Mouse (Mus musculus): ENCODE results near the gene Agap1. TPM values are rescaled to one million over a fixed set of nuclear protein-coding genes. Genes with fewer than 3 reads are reported as not detected.

Agap1 gene
- polyA plus RNA-seq, 1 experiment from 2014 or later, result 8.7 TPM

DNA sequence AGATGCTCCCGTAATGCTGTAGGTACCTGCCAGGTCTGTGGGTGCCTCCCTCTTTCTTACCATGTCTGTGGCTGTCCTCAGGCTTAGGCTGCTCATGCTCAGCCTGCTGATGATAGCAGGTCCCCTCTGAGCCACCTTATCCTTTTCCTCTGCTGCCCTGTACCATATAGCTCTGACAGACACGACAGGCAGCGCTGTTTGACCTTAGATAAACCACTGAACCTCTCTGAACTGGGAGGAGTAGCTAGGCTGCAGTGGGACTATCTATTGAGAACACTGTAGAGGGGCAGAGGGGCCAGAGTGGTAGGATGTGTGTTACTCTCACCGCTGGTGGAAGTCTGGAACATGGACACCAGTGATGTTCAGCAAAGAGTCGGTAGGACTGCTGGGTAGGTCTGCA, 211.5 kb downstream of the Agap1 start:
- H3K4me1 ChIP-seq (ENCODE audit: insufficient read depth, low read depth, low read length), result no peaks in the 10 kb centered on the region
- H3K36me3 ChIP-seq (ENCODE audit: insufficient read depth, low read length), result peaks cover 12% of the 10 kb centered on the region
- TF ChIP-seq EP300 (IDR thresholded peaks at IDR 0.05) (no peak), CTCF (IDR thresholded peaks at IDR 0.05) (no peak)
- H3K4me3 ChIP-seq (ENCODE audit: low read depth, low read length), result no peak overlapping the region
- no peak for DNase-seq (ENCODE audit: low spot score)
- no peaks in the 10 kb centered on the region for H3K9me3 ChIP-seq (ENCODE audit: low read length)
- H3K9ac ChIP-seq (replicated peaks; ENCODE audit: low read depth), result no peak overlapping the region
- no peaks in the 10 kb centered on the region for H3K27me3 ChIP-seq (replicated peaks; ENCODE audit: insufficient read depth, low read length)
- H3K27ac ChIP-seq (ENCODE audit: low read length), result no peak overlapping the region
- no peak for ATAC-seq
- WGBS, result 84% methylated on average over 5 of the region's 5 CpGs
- no peak overlapping the region for H3K4me2 ChIP-seq (replicated peaks; ENCODE audit: low read depth, low read length)

DNA sequence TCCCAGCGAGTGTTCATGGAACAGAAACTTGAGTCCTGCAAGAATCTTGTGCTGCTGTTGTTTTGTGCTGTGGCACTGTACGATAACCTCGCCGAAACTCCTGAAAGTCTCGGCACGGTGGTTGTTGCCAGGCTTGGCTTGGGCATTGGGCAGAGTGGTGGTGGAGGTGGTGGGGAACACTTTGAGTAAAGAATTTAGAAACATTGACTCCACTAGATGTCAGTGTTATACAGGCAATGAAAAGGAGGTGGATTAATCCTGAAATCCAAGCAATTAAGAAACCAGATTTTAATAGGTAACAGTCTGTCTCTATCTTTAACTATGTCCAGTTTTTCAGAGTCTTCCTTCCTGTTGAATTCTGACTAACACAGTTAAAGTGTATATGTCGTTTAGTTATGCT, 212.8 kb downstream of the Agap1 start:
- 85% methylated on average over 7 of the region's 7 CpGs for WGBS

DNA sequence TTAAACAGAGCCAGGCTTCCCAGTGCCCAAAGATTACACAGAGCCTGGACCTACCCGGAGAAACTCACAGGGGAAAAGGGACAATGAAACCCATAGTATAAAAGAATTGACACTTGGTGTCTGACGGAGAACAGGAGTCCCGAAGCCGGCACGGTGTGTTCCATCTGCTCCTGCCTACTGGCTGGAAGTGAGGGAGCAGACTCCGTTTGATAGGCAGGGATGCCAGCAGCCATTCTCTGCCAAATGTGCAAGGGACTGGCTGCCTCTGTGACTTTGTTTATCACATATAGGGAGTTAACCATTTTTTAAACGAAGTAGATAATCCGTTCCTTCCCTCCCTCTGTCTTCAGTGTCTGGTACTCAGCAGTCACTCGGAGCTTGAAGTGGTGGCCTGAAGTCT, 214.0 kb downstream of the Agap1 start:
- DNase-seq (ENCODE audit: low spot score), result no peak
- H3K27ac ChIP-seq (ENCODE audit: low read length), result no peak overlapping the region
- H3K27me3 ChIP-seq (replicated peaks; ENCODE audit: insufficient read depth, low read length), result no peaks in the 10 kb centered on the region
- TF ChIP-seq EP300 (IDR thresholded peaks at IDR 0.05) (no peak), CTCF (IDR thresholded peaks at IDR 0.05) (no peak)
- H3K4me3 ChIP-seq (ENCODE audit: low read depth, low read length), result no peak overlapping the region
- H3K4me2 ChIP-seq (replicated peaks; ENCODE audit: low read depth, low read length), result no peak overlapping the region
- H3K4me1 ChIP-seq (ENCODE audit: insufficient read depth, low read depth, low read length), result no peaks in the 10 kb centered on the region
- no peak overlapping the region for H3K9ac ChIP-seq (replicated peaks; ENCODE audit: low read depth)
- H3K9me3 ChIP-seq (ENCODE audit: low read length), result no peaks in the 10 kb centered on the region
- no peak for ATAC-seq
- 74% methylated on average over 9 of the region's 9 CpGs for WGBS
- H3K36me3 ChIP-seq (ENCODE audit: insufficient read depth, low read length), result peaks cover 20% of the 10 kb centered on the region

More for the DNA sequence above, 212.8 kb downstream of the Agap1 start:
- ATAC-seq (no peak), DNase-seq (ENCODE audit: low spot score) (no peak)
- Histone ChIP-seq H3K9me3 (ENCODE audit: low read length) (no peaks in the 10 kb centered on the region), H3K27ac (ENCODE audit: low read length) (no peak overlapping the region), H3K4me1 (ENCODE audit: insufficient read depth, low read depth, low read length) (no peaks in the 10 kb centered on the region), H3K36me3 (ENCODE audit: insufficient read depth, low read length) (peaks cover 18% of the 10 kb centered on the region), H3K4me2 (replicated peaks; ENCODE audit: low read depth, low read length) (no peak overlapping the region), H3K4me3 (ENCODE audit: low read depth, low read length) (no peak overlapping the region), H3K27me3 (replicated peaks; ENCODE audit: insufficient read depth, low read length) (no peaks in the 10 kb centered on the region), H3K9ac (replicated peaks; ENCODE audit: low read depth) (no peak overlapping the region)
- TF ChIP-seq CTCF (IDR thresholded peaks at IDR 0.05), result peak; percentile 49
- no peak for TF ChIP-seq EP300 (IDR thresholded peaks at IDR 0.05)

DNA sequence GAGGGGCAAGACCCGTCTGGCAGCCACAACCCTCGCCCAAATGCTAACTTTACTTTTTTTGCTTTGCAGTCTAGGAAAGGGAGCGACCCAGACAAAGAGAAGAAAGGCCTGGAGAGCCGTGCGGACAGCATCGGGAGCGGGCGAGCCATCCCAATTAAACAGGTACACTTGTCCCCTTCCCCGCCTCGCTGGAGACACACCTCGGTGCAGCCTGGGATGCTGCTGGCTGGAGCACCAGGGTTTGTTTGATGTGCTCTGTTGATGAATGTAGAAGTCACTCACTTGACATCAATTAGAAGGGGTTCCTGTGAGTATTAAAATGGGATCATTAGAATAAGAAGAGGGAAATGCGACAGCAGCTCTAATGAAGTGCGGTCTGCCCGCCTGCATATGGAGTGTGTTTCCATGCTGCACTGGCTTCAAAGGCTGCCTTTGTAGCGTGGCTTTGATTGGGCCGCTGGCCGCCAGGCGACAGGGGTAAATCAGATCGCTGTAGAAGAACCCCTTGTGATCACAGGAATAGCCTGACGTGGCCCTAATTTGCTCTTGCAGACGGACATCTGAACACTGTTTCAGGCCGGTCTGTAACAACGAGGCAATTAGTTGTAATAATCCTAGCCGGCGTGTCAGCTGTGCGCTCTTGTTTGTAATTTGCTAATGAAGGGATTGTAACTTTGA, 216.6 kb downstream of the Agap1 start:
- TF ChIP-seq EP300 (IDR thresholded peaks at IDR 0.05) (no peak), CTCF (IDR thresholded peaks at IDR 0.05) (no peak)
- ATAC-seq (no peak), DNase-seq (ENCODE audit: low spot score) (no peak)
- no peak overlapping the region for H3K4me2 ChIP-seq (replicated peaks; ENCODE audit: low read depth, low read length)
- H3K27me3 ChIP-seq (replicated peaks; ENCODE audit: insufficient read depth, low read length), result no peaks in the 10 kb centered on the region
- no peaks in the 10 kb centered on the region for H3K9me3 ChIP-seq (ENCODE audit: low read length)
- no peak overlapping the region for H3K9ac ChIP-seq (replicated peaks; ENCODE audit: low read depth)
- WGBS, result 92% methylated on average over 26 of the region's 26 CpGs
- H3K27ac ChIP-seq (ENCODE audit: low read length), result no peak overlapping the region
- no peak overlapping the region for H3K4me3 ChIP-seq (ENCODE audit: low read depth, low read length)
- no peaks in the 10 kb centered on the region for H3K4me1 ChIP-seq (ENCODE audit: insufficient read depth, low read depth, low read length)
- H3K36me3 ChIP-seq (ENCODE audit: insufficient read depth, low read length), result peaks cover 11% of the 10 kb centered on the region; the same call in 1 of the 2 replicates

DNA sequence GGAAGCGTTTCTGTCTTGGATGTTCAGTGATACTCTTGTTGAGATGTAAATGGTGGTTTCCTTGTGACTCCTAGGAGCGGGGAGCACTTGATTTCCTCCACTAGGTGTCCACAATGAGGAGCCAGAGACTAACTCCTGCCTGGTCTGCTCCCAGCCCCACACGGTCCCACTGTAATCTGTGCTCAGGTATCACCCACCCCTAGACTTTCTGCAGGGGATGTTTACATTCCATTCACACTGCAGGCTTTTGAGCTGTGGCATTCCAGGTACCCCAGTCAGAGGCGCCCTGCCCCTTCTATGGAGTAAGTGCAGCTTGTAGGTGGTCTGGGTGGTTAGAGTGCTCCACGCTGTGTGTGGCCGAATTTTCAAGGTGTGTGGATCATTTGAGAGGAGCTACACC, 218.5 kb downstream of the Agap1 start:
- H3K4me2 ChIP-seq (replicated peaks; ENCODE audit: low read depth, low read length), result no peak overlapping the region
- WGBS, result 65% methylated on average over 6 of the region's 6 CpGs
- TF ChIP-seq EP300 (IDR thresholded peaks at IDR 0.05), result no peak
- 0 out of 2 replicates have a peak, but pooled peaks have one; percentile 7 for TF ChIP-seq CTCF (IDR thresholded peaks at IDR 0.05)
- no peaks in the 10 kb centered on the region for H3K27me3 ChIP-seq (replicated peaks; ENCODE audit: insufficient read depth, low read length)
- DNase-seq (ENCODE audit: low spot score) (no peak), ATAC-seq (peak; percentile 26)
- no peak overlapping the region for H3K9ac ChIP-seq (replicated peaks; ENCODE audit: low read depth)
- no peak overlapping the region for H3K4me3 ChIP-seq (ENCODE audit: low read depth, low read length)
- H3K4me1 ChIP-seq (ENCODE audit: insufficient read depth, low read depth, low read length), result no peaks in the 10 kb centered on the region
- H3K9me3 ChIP-seq (ENCODE audit: low read length), result no peaks in the 10 kb centered on the region
- H3K27ac ChIP-seq (ENCODE audit: low read length), result no peak overlapping the region
- H3K36me3 ChIP-seq (ENCODE audit: insufficient read depth, low read length), result peaks cover 15% of the 10 kb centered on the region; the same call in 1 of the 2 replicates

DNA sequence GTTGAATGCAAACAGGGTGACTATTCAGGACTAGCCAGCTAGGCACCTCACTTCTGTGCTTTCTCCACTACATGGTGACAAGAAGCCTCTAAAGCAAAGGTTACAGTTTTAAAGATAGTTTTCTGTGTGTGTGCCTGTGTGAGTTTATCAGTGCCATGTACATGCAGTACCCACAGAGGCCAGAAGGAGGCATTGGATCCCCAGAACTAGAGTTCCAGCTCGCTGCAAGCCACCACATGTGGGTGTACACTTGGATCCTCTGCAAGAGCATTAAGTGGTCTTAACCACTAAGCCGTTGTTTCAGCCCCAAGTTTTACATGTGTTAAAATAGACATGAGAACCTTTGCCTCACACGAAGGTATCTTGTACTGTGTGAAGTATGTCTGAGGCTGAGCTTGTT, 219.1 kb downstream of the Agap1 start:
- Histone ChIP-seq H3K27me3 (replicated peaks; ENCODE audit: insufficient read depth, low read length) (no peaks in the 10 kb centered on the region), H3K36me3 (ENCODE audit: insufficient read depth, low read length) (peaks cover 15% of the 10 kb centered on the region; the same call in 1 of the 2 replicates), H3K4me2 (replicated peaks; ENCODE audit: low read depth, low read length) (no peak overlapping the region), H3K27ac (ENCODE audit: low read length) (no peak overlapping the region), H3K9me3 (ENCODE audit: low read length) (no peaks in the 10 kb centered on the region), H3K4me1 (ENCODE audit: insufficient read depth, low read depth, low read length) (no peaks in the 10 kb centered on the region), H3K9ac (replicated peaks; ENCODE audit: low read depth) (no peak overlapping the region), H3K4me3 (ENCODE audit: low read depth, low read length) (no peak overlapping the region)
- TF ChIP-seq EP300 (IDR thresholded peaks at IDR 0.05) (no peak), CTCF (IDR thresholded peaks at IDR 0.05) (peak; percentile 58)
- WGBS, result 86% methylated on average over 3 of the region's 3 CpGs
- no peak for ATAC-seq
- DNase-seq (ENCODE audit: low spot score), result no peak
